Mouse (Mus musculus) kidney, postnatal 14 days (tissue): ENCODE results near the gene Prrg2.
A peak's percentile ranks its signal among the peaks of the same experiment; 100 is the strongest.

ENCODE experiments used
- DNase-seq: peaks from one replicate; pipeline ENCODE4 v3.0.0; 2022; ENCODE audit warnings: mixed read lengths

Gene Prrg2

DNA sequence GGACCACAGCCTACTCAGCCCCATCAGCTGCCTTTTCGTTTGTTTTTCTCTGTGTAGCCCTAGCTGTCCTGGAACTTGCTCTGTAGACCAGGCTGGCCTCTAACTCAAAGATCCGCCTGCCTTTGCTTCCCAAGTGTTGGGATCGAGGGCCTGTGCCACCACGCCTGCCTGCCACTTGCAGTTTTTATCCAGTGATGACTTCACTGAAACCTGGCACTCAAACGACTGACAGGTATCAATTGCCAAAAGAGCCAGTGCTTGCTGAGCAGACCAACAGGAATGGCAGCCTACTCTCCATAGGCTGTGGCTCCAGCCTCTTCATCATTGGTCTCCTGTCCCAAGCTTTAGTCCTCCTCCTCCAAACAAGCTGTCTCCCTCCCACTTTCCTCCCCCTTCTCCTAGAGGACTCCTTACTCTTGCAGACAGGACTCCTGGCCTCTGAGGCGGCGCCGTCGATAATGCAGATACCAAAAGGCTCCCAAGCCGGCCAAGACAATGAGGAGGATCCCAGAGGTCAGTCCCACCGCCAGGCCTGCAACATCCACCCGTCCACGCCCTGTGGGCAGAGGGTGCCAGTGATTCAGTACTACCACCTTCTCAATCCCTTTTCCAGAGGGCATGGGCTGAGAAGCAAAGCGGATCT, 6.0 kb downstream of the Prrg2 start:
- no peak for DNase-seq

DNA sequence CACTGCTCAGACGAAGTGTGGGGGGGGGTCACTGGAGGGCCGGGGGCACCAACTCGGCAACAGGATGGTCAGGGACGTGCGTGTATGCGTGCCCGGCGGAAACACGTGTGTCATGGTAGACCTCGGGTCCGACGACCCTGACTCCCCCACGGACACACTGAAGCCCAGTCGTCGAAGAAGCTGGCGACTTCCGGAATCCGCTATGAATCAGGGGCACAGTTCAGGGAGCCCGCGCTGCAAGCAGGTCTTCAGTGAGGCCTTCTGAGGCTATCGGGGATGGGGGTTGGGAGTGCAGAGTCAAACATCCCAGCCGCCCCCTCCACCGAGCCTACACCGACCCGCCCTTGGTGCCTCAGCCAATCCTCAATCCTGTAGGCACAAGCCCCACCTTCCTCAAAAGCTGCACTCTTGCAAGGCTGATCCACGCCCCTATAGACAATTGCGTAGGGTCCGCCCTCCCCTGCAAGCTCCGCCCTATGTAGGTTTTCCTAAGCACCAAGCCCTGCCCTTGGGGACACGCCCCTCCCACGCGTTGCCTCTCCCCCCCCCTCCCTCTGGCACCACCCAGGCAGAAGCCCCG, 8.5 kb downstream of the Prrg2 start:
- DNase-seq = peak; percentile 98

DNA sequence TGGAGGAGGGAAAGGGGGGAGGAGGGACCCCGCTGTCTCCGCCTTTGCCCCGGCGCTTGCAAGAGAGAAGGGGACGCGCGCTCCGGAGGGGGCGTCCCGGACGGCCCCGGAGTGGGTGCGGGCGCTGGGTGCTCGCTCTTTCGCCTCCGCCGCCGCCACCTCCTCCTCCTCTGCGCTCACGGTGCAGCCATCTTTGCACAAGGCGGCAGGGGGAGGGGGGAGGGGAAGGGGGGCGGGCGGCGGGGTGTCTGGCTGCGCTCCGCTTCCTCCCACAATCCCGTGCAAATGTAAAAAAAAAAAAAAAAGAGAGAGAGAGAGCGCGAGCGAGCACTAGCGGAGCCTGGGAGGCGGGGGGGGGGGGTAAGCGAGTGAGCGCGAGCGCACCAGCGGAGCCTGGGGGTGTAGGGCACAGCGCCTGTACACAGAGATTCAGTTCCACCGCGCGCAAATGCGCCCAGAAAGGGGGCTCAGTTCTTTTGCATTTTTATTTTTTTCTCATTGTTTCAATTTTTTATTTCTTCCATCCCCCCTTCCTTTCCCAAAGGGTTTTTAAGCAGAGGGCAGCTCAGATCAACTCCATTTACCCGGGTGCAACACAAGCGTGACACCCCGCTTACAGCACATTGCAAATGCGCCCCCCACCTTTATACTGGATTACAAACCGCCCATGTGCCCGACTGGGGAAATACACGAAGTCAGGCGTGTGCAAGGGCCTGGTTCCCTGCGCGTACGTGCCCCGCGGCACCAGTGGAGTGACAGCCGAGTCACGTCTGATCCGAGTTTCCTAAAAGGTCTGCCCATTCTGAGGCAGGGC, 9.2 kb downstream of the Prrg2 start:
- peak; percentile 85 for DNase-seq

DNA sequence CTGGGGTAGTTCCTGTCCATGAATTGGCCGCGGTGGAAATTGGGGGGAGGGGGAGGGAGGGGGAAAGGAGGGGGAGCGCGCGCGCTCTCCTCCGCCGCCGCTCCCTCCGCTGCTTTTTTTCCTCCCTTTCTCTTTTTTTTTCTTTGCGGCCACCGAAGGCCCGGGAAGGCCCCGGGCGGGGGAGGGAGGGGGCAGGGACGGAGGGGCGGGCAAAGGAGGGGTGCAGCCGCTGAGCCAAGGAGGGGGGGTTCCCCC, 9.7 kb downstream of the Prrg2 start, which contains the start of gene Prr12:
TSS of gene Prr12 (minus strand) at position 20 of the 255 bp plus-strand sequence.
- DNase-seq = no peak

DNA sequence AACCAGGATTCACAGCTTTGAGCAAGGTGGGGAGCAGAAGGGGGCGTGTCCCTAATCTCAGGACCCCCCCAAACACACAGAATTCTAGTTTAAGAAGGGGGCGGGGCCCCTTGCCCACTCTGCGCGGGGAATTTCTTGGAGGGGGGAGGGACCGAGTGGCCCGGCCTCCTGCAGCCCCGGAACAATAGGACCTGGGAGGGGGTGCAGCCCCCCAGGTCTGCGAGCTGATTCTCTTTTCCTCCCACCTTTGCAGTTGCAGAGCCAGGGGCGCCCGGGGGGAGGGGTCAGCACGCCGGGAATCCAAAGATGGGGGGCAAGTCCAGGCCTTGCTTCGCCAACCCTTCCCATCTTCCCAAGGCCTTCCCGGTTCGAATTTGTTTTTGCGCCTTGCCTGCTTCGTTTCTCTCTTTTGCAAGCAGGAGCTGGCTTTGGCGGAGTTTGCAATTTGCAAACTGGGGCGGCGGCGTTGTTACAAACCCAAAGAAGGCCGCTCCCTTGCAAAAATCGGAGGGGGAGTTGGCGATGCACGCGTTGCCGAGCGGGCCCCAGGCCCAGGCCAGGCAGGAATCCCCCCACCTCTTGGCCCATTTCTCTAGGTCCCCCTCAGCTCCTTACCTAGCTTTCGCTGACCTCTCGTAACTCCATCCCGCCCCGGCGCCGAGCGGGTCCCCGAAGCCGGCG, 10.2 kb downstream of the Prrg2 start:
- DNase-seq = peak; percentile 50

DNA sequence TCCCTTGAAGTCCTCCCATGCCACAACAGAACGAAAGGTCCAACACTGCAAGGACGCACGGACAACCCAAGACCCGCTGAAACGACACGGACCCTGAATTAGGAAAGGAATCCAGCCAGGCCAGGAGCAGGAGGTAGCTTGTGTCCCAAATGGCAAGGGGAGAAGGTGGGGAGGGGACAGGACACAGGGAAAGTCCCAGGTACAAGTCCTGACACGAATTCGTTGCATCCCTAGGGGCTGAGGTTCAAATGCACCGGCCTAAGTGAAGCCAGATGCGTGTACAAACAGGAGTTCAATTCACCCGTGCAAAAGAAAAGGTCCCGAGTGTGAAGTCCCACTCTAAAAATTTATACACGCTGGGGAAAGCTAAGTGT, 10.9 kb downstream of the Prrg2 start:
- no peak for DNase-seq

DNA sequence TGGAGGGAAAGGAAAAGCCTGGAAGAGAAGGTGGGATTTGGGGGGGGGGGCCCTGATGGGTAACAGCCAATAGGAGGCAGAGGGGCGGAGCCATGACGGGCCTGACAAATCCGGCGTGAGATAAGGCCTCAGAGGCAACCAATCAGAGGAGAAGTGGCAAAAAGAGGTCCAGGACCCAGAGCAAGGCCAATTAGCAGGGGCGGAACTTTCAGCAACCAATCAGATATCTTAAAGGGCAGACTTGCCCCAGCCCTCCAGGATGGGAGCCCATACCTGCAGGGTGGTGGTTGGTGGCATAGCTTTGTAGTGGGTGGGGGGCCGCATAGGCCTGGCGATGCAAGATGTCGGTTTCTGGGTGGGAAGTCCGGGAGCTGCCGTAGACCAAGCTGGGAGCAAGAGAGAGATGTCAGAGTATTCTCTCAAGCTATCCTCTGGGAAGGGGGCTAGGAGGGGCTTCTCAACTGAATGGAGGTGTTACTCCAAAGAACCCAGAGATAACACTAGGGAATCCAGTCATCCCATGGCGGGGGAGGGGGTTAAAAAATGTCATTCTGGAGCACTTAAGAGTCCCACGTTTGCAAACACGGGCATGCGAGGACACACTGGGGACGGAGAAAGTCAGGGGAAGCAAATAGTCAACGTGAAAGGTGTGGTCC, 11.4 kb downstream of the Prrg2 start:
- peak; percentile 85 for DNase-seq

DNA sequence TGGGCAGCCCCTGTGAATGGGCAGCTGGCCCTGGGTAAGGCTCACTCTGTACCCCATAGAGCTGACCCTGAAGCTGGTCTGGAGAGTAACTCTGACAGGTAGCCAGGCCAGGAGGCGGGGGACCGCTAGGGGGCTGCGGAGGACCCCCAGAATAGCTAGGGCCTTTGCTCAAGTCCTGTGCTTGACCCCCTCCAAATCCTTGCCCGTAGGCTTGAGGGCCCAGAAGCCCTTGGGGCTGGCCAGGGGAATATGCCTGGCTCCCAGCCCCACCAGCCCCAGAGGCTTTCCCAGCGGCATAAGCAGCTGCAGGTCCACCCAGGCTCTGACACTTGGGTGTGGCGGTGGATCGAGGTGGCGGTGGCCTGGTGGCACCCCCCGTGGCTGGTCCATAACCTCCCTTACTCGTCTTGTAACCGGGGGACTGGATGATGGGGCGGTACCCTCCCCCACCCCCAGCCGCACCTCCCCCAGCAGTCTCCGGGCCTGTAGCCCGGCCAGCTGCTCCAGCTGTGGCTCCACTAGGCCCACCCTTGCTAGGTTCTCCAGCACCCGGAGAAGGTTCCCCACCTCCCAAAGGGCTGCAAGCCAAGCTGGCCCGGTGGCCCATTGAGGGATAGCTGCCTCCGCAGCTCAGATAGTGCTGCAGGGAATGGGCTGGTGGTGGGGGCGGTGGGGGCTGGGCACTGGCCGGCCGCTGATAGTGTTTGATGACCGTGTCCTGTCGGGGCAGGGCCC, 13.4 kb downstream of the Prrg2 start:
- DNase-seq = no peak

DNA sequence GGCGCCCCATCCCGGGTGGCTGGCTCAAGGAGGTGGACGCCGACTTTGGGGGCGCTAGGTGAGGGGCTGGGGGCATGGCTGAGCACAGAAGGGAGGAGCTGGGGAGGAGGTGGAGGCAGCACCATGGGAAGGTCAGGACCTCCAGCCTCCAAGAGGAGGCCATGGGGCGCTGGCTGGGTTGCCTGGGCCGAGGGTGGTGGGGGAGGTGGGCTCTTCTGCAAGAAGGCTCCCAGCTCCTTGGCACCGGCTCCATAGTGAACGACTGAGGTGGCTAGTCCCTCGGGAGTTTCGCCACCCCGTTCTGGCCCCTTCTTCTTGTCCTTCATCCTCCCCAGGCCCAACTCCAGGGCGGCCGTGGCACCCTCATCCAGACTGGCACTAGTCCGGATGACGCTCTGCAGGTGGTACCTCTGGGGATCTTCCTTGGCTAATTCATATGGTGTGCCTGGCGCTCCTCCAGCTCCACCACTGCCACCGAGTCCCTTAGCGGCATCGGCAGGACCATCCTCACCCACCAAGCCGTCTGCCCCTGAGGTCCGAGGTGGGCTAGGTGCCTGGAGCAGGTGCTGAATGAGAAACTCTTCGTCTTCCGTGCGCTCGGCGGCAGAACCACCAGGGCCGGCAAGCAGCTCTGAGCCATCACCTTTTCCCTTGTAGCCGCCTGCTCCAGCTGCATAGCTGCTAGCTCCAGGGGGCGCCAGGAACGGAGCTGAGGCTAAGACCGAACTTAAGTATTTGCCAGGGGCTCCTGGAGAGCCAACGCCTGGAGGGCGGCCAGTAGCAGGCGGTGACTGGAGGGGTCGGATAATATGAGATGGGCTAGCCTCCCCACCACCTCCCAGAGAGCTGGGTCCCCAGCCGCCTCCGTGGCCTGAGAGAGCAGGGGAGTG, 14.2 kb downstream of the Prrg2 start:
- no peak for DNase-seq

DNA sequence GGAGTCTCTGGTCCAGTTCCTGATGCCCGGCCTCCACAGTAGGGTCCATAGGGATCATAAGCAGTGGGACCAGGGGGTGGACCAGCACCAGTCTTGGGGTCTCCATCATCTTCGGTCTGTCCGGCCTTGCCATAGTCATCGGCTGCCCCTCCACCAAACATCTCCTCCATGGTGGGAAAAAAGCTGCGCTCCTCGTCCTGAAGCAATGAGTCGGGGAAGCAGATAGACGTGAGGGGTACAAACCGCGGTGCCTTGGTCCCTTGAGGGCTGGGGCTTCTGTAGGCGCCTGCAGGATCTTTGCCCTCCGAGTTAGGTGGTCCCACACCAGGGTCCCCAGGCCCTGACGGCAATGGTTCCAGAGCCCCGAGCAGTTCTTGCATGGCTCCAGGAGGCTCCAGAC, 15.0 kb downstream of the Prrg2 start:
- no peak for DNase-seq

DNA sequence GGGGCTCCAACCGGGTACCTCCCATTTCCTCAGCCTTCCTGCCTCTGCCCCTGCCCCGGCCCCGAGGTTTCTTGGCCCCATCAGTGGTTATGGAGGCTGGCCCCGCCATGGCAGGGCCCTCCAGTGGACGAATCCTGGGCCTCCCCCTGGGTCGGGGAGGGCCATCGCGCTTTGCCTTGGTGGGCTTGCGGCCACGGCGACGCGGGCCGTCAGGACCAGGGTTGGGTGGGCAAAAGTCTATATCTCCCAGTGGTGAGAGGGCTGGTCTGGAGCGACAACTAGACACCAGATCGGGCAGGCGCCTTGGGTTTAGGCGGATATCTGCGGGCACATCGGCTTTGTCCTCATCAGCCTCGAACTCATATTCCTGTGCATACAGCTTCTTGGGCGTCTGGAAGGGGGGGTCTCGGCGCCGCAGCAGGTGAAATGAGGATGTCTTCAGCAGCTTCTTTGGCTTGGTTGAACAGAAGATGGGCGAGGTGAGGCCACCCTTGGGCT, 15.6 kb downstream of the Prrg2 start:
- no peak for DNase-seq

DNA sequence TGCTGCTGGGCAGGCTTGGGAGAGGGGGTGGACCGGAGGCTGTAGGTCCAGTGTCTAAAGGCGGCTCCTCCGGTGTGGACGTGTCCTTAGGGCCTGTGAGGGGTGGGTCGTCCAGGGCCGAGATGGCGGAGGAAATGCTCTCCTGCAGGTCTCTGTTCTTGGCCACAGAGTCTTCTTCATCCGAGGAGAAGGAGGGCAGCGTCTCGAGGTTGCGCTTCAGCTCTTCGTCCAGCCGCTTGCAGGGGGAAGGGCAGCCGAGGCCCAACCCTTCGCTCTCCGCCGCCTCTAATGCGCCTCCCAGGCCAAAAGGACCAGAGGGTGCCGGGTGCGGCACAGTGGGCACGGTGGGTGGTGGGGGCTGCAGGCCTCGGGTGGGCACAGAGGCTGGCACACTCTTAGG, 16.7 kb downstream of the Prrg2 start:
- no peak for DNase-seq

DNA sequence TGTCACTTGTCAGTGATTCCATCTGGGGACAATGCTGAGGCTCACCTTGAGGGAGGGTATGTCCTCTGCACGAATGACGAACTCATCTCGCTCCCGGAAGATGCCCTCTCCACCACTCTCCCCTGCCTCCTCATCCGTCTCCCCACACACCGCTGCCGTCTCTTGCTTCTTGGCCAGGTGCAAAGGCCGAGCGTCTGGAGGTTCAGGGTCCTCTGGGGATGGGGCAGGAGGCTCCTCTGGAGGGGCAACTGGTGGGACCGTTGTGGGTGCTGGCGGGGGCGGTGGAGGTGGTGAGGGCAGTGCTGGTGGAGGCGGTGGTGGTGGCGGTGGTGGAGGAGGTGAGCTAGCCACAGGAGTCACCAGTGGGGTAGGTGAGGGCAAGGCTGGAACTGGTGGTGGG, 19.2 kb downstream of the Prrg2 start:
- DNase-seq = no peak

DNA sequence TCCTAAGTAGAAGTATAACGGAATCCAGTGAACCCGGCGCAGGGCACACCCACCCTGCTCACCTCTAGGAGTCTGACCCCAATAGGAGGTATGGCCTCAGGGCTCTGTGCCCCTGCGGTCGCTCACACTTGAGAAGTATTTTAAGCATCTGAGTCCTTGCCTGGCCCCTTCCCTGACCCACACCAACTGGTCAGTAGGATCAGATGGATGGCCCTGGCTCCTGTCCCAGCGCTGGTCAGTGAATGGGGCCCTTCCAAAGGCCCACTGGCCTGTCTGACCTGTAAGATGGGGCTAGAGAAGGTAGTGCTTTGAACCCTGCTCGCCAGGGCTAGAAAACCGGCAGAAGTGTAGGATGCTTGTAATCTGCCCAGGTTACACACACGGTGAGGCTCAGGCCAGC, 21.6 kb downstream of the Prrg2 start:
- no peak for DNase-seq

DNA sequence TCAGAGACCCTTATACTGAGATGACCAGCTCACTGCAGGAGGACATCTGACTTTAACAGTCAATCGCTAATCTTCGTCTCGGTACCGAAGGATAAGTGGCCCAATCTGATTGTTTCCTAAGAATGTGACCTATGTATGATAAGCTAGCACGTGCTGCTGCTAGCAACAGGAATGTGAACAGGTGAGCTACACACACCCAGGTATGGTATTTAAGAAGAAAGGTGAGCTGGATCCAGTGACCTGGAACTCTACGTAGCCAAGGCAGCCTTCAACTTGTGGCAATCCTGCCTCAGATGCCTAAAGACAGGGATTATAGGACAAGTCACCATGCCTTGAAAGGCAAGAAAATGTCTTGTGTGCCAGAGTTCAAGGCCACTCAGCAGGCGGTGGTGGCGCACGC, 24.1 kb downstream of the Prrg2 start:
- DNase-seq = no peak

DNA sequence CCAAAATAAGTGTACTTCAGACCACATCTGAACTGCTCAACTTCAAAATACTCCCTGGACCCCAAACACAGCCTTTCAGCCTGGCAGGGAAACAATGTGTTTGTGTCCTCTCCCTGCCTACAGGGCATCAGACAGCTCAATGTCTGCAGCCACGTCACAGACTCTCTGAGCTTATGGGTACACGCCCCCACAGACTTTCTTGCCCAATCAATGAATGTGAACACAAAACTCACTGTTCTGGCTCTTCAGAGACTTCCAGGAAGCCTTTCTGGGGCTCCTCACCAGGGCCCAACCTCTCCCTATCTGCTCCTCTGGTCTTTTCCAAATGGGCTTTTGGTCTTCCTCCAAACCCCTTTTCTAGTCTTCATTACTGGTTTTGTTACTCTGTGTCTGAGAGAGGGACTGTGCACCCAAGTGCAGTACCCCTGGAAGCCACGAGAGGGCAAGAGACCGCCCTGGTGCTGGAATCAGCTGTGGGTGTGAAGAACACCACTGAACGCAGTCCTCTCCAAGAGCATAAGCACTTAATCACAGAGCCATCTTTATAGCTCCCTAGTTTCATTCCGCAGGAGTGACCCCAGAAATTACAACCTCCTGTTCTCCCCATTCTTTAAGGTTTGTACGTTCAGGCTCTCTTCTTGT, 24.6 kb downstream of the Prrg2 start:
- peak; percentile 62 for DNase-seq

DNA sequence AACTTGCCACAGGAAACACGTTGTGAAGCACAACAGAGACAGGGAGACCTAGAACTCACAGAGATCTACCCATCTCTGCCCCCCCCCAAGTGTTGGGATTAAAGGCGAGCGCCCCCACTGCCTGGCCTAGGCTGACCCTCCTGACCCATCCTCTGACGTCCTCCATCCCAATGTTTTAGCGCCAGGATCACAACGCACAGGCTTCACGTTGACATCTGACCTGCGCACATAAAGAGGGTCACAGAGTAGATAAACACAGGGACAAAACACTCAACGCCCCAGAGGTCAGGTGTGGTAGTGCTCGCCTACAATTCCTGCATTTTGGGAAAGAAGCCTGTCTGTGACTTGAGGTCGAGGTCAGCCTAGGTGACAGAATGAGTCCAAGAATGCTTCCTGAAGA, 25.8 kb downstream of the Prrg2 start:
- no peak for DNase-seq

DNA sequence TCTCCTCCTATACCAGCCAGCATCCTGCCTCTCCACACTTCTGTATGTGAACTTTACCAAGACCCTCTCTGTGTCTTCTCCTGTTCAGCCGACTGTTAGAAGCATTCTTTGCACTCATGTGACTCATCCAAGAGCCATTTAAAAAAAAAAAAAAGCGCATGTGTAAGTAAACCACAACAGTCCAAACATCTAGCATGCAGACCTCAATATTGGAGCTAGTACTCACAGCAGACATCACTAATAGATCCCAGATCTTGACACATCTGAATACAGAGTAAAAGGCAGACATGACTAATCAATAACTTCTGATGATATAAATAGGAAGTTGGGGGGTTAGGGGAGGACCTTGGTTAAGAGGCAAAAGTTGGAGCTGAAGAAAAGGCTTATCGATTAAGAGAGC, 26.8 kb downstream of the Prrg2 start:
- no peak for DNase-seq

DNA sequence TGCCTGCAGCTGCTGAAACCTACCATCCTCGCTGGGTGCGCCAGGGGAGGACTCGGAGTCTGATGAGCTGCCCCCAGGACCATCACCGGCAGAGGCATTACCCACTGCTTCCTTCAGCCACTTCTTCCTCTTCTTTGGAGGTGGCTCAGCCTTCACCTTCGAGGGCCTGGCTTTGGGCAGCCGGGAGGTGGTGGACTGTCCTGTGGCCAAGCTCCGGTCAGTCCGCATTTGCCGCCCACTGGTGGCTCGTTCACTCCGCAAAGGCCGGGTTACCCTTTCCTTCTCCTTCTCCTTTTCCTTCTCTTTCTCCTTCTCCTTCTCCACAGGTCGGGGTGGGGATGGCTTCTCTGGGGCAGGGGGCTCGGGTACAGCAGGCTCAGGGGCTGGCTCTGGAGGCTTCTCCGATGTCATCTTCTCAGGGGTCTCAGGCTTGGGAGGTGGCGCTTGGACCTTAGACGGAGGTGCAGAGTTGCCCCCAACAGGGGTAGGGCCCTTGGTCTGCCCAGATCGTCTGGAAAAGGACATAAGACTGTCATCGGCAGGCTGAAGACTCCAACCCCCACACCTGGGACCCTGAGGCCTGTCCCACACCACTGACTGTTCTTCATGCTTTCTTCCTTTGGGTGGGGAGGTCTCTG, 28.6 kb downstream of the Prrg2 start:
- no peak for DNase-seq

DNA sequence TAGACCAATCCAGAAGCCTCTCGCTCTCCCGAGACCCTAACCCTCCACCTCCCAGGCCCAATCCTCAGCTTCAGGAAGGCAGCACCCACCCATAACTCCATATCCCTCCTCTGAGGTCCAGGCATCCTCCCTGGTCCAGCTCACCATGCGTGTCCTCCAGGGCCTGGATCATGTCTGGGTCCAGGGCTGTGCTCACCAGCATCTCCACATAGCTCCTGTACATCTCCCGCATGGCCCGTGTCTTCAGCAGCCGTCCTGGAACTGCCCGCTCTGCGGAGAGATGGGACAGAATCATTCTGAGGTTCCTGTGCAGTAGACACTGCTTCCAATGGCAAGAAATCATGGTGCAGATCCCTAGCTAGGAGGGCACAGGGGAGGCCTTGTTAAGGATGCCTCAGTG, 31.6 kb downstream of the Prrg2 start:
- no peak for DNase-seq
